Mouse (Mus musculus) hindbrain, embryonic 10.5 days (tissue): ENCODE measurements around the gene Slc27a3. TPM values are rescaled to one million over a fixed set of nuclear protein-coding genes. Genes with fewer than 3 reads are reported as not detected.
A peak's percentile ranks its signal among the peaks of the same experiment; 100 is the strongest.

Experiments
- DNase-seq: peaks from one replicate; pipeline ENCODE4 v3.0.0-alpha.2; 2017; ENCODE audit warnings: low spot score
- H3K27ac ChIP-seq: fragments of 300-500 bp; sonication (generic); 2 replicates; pipeline ENCODE4 v1.5.1; 2016; ENCODE audit warnings: mild to moderate bottlenecking, moderate library complexity
- H3K27me3 ChIP-seq: fragments of 300-500 bp; sonication (generic); 2 replicates; pipeline ENCODE4 v1.6.1; 2016; ENCODE audit warnings: mild to moderate bottlenecking; ENCODE audit not compliant: poor library complexity, insufficient read depth, severe bottlenecking
- H3K36me3 ChIP-seq: fragments of 300-500 bp; sonication (generic); 2 replicates; pipeline ENCODE4 v1.6.1; 2016; ENCODE audit warnings: mild to moderate bottlenecking, moderate library complexity
- H3K4me1 ChIP-seq: fragments of 300-500 bp; sonication (generic); replicated peaks from 2 replicates; pipeline ENCODE4 v1.6.1; 2016; ENCODE audit warnings: mild to moderate bottlenecking
- H3K4me3 ChIP-seq: fragments of 300-500 bp; sonication (generic); 2 replicates; pipeline ENCODE4 v1.5.1; 2016; ENCODE audit warnings: mild to moderate bottlenecking, moderate library complexity
- H3K9me3 ChIP-seq: fragments of 300-500 bp; sonication (generic); 2 replicates; pipeline ENCODE4 v1.6.1; 2016; ENCODE audit warnings: mild to moderate bottlenecking, moderate library complexity
- WGBS: fragments of 180-500 bp; shearing (Covaris S2); methylation state at CpG from one replicate; pipeline ENCODE4 v1.1.7; 2016; 5-methylcytosine and 5-hydroxymethylcytosine counted together
- polyA plus RNA-seq: library from polyadenylated mRNA; unstranded; fragments of >200 nt; fragmentation: Nextera tagmentation; extraction: Ambion mirVana; gene quantifications from 2 replicates; pipeline ENCODE4 v1.2.1, GENCODE M21; 2016

The Slc27a3 gene
- polyA plus RNA-seq, 1 experiment from 2014 or later: 29.1 TPM

GRCm38 (mm10) chr3:90413011-90413396, 23.3 kb upstream of the Slc27a3 start:
- Histone ChIP-seq H3K36me3 (peaks cover 100% of the 10 kb centered on the region), H3K27me3 (no peaks in the 10 kb centered on the region)
- WGBS: 78% methylated on average over 3 of the region's 3 CpGs

GRCm38 (mm10) chr3:90412312-90413010, 22.7 kb upstream of the Slc27a3 start:
- no peaks in the 10 kb centered on the region for H3K9me3 ChIP-seq
- no peak overlapping the region for H3K4me3 ChIP-seq
- DNase-seq: peak; percentile 62
- WGBS: 59% methylated on average over 5 of the region's 5 CpGs
- H3K4me1 ChIP-seq: no peaks in the 10 kb centered on the region
- no peak overlapping the region for H3K27ac ChIP-seq
- H3K27me3 ChIP-seq: no peaks in the 10 kb centered on the region
- H3K36me3 ChIP-seq: peaks cover 100% of the 10 kb centered on the region

More at GRCm38 (mm10) chr3:90413011-90413396, 23.3 kb upstream of the Slc27a3 start:
- Histone ChIP-seq H3K27ac (no peak overlapping the region), H3K9me3 (no peaks in the 10 kb centered on the region), H3K4me3 (no peak overlapping the region), H3K4me1 (no peaks in the 10 kb centered on the region)
- no peak for DNase-seq

DNA sequence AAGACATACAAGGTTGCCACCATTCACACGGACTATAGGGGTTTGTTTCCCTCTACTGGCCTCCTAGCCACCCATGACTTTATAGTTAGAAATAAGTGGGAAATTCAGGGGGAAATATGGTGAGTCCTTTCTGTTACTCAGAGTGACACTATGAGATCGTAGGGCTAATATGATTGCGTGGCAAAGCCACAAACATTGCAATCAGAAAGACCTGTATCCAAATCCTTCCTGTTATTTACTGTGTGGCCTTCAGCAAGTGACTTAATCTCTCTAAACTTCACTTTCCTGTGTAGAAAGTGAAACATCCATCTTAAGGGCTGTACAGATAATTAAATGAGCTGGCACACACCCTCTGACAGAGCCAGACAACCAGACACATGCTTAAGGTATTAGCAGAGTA, 19.0 kb upstream of the Slc27a3 start:
- Histone ChIP-seq H3K36me3 (peaks cover 100% of the 10 kb centered on the region), H3K4me3 (no peak overlapping the region), H3K4me1 (no peaks in the 10 kb centered on the region), H3K9me3 (no peaks in the 10 kb centered on the region), H3K27ac (no peak overlapping the region), H3K27me3 (no peaks in the 10 kb centered on the region)
- DNase-seq: no peak
- WGBS: 94% methylated on average over 3 of the region's 3 CpGs

DNA sequence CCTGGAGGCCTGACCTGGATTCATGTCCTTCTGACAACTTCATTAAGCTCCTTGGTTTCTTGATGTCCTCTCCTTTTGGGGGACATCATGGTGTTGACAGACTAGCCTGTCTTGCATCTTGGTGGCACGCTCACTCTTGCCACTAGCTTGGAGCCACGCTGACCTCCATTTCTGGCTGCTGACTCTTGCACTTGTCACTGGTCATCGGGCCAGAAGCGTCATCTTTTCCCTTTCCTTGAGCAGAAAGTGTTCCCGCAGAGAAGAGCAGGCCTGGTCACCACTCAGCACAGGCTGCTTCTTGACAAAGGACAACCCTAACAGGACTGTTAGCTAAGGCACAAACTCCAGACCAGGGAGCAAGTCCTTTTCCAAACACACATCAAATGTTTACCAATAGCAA, 16.7 kb upstream of the Slc27a3 start:
- Histone ChIP-seq H3K27me3 (no peaks in the 10 kb centered on the region), H3K27ac (no peak overlapping the region), H3K36me3 (peaks cover 100% of the 10 kb centered on the region), H3K9me3 (no peaks in the 10 kb centered on the region), H3K4me3 (no peak overlapping the region), H3K4me1 (no peaks in the 10 kb centered on the region)
- WGBS: 96% methylated on average over 5 of the region's 5 CpGs
- no peak for DNase-seq

- peaks cover 100% of the 10 kb centered on the region for H3K36me3 ChIP-seq
- no peak for DNase-seq
- 80% methylated on average over 4 of the region's 4 CpGs for WGBS
These were observed 14.9 kb upstream of the Slc27a3 start for GRCm38 (mm10) chr3:90404609-90405008.

DNA sequence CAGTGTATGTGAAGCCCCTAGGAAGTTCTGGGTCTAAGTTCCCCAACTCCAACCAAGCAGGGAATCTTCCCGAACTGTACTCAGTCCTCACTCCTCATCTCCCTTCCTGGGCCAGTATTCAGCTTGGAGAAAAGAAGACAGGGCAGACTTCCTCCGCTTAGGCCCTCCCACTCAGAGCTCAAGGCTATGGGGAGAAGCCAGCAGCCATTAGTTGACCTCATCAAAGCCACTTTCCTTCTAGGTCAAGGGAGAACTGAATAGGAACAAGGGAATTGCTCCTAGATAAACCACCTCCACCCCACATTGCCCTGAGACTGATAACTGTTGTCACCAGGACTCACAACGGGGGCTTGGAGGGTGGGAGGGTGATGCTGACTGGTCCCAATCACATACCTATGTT, 14.4 kb upstream of the Slc27a3 start:
- no peak overlapping the region for H3K27ac ChIP-seq
- no peaks in the 10 kb centered on the region for H3K27me3 ChIP-seq
- H3K36me3 ChIP-seq: peaks cover 100% of the 10 kb centered on the region
- 94% methylated on average over 3 of the region's 3 CpGs for WGBS
- no peaks in the 10 kb centered on the region for H3K9me3 ChIP-seq
- DNase-seq: no peak
- no peaks in the 10 kb centered on the region for H3K4me1 ChIP-seq
- H3K4me3 ChIP-seq: no peak overlapping the region

More at GRCm38 (mm10) chr3:90404609-90405008, 14.9 kb upstream of the Slc27a3 start:
- no peaks in the 10 kb centered on the region for H3K27me3 ChIP-seq
- no peak overlapping the region for H3K27ac ChIP-seq
- H3K4me3 ChIP-seq: no peak overlapping the region
- no peaks in the 10 kb centered on the region for H3K4me1 ChIP-seq
- H3K9me3 ChIP-seq: no peaks in the 10 kb centered on the region

GRCm38 (mm10) chr3:90400993-90401392, 11.3 kb upstream of the Slc27a3 start:
- H3K4me3 ChIP-seq: no peak overlapping the region
- peaks cover 98% of the 10 kb centered on the region for H3K36me3 ChIP-seq
- no peaks in the 10 kb centered on the region for H3K27me3 ChIP-seq
- no peaks in the 10 kb centered on the region for H3K9me3 ChIP-seq
- H3K4me1 ChIP-seq: no peaks in the 10 kb centered on the region
- WGBS: 82% methylated on average over 4 of the region's 4 CpGs
- no peak for DNase-seq
- no peak overlapping the region for H3K27ac ChIP-seq

DNA sequence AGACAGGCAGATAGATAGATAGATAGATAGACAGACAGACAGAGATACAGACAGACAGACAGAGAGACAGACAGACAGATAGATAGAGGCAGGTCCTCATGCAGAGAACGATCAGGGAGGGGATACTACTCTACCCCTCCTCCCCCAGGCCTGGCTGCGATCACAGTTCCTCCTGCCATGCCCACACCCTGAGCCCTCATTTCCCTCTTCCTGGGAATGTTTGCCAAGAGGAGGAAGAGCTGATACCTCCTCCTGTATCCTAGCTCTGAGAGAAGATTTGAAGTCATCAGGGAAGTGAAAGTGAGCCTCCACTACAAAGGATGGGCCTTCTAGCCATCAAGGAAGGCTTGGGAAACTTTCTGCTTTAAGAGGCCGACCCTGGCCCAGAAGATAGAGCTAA, 5.9 kb upstream of the Slc27a3 start:
- WGBS: 93% methylated on average over 3 of the region's 3 CpGs
- H3K27ac ChIP-seq: no peak overlapping the region
- peaks cover 98% of the 10 kb centered on the region for H3K36me3 ChIP-seq
- no peaks in the 10 kb centered on the region for H3K9me3 ChIP-seq
- H3K27me3 ChIP-seq: peaks cover 4% of the 10 kb centered on the region; the same call in 1 of the 2 replicates
- DNase-seq: no peak
- peaks cover 6% of the 10 kb centered on the region for H3K4me1 ChIP-seq
- H3K4me3 ChIP-seq: no peak overlapping the region

- H3K9me3 ChIP-seq: no peaks in the 10 kb centered on the region
- H3K36me3 ChIP-seq: peaks cover 76% of the 10 kb centered on the region
- H3K27me3 ChIP-seq: peaks cover 8% of the 10 kb centered on the region
- no peak overlapping the region for H3K4me3 ChIP-seq
- DNase-seq: no peak
- no peak overlapping the region for H3K27ac ChIP-seq
- peaks cover 35% of the 10 kb centered on the region for H3K4me1 ChIP-seq
- 94% methylated on average over 3 of the region's 3 CpGs for WGBS
These were observed 2.9 kb upstream of the Slc27a3 start for GRCm38 (mm10) chr3:90392661-90393060.

DNA sequence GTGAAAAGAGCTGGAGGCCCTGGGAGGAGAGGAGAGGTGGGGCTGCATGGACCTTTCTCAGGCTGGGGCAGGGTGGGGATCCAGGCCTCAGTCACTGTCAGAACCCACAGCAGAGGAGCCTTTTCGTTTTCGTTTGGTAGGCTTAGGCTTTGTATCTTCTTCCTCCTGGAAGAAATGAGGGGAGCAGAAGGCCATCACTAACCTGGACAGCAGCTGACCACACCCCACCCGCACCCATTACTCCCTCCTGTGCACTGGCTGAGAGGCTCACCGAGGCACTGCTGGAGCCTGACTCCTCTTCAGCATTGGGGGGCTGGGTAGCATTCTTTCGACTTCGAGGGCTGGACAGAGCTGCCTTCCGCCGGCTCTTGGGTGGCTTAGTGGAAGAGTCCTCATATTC, 2.2 kb upstream of the Slc27a3 start:
- 95% methylated on average over 8 of the region's 8 CpGs for whole genome bisulfite sequencing
- Histone ChIP-seq H3K27me3 (peaks cover 8% of the 10 kb centered on the region), H3K36me3 (peaks cover 76% of the 10 kb centered on the region), H3K4me1 (peaks cover 42% of the 10 kb centered on the region), H3K9me3 (no peaks in the 10 kb centered on the region), H3K27ac (no peak overlapping the region), H3K4me3 (no peak overlapping the region)
- DNase-seq: no peak

DNA sequence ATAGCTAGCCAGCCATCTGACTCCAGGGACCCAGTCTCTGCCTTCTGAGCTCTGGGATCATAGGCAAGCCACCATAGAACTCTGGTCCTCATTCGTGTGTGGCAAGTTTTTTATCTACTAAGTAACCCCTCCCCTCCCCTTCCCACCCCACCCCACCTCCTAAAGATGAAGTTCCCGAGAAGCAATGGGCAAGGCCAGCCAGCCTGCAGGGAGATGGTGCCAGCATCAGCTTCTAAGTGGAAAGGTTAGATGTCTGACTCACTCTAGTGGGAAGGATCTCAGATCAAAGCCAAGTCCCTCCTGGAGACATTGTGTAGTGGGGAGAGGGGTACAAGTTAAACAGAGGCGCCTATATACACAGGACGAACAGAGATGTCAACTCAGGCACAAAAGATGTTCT, 1.3 kb upstream of the Slc27a3 start:
- no peak for DNase-seq
- H3K4me3 ChIP-seq: no peak overlapping the region
- peaks cover 47% of the 10 kb centered on the region for H3K4me1 ChIP-seq
- no peak overlapping the region for H3K27ac ChIP-seq
- peaks cover 76% of the 10 kb centered on the region for H3K36me3 ChIP-seq
- peaks cover 8% of the 10 kb centered on the region for H3K27me3 ChIP-seq
- 77% methylated on average over 4 of the region's 4 CpGs for WGBS
- no peaks in the 10 kb centered on the region for H3K9me3 ChIP-seq

DNA sequence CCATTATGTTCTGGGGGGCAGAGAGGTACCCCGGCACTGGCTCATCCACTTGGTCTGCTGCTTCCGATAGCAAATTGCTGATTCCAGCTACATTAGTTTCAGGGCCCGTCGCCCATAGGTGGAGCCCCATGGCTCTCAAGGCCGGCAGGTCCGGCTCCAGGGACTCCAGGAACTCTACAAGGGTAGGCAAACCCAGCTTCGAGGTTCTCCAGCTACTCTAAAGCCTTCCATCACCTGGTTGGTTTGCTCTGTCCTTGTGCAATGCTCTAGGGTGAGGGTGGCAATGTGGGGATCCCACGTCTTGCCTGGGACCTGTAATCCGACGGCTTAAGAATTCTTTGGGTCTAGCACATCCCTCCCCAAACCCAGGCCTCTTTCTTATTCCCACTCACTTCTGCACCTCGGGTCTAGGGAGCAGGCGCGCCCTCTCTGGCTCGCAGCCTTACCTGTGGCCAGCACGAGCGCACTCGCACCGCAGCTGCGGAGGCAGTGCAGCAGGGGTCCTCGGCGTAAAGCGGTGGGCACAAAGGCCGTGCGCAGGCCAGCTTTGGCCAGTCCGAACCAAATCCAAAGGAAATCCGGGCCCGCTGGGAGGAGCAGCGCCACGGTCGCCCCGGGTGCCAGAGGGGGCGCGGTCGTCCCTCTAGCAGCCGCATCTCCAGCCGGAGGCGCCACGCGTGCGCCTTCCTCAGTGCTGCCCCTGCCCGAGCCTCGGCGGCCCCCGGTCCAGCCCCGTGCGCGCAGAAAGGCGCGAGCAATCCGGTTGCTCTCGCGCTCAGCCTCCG, 820 bp downstream of the Slc27a3 start:
- peaks cover 60% of the 10 kb centered on the region for H3K4me1 ChIP-seq
- peaks cover 8% of the 10 kb centered on the region for H3K27me3 ChIP-seq
- no peaks in the 10 kb centered on the region for H3K9me3 ChIP-seq
- peak overlapping the region; percentile 76 for H3K4me3 ChIP-seq
- DNase-seq: peak; percentile 78
- peak overlapping the region; percentile 94 for H3K27ac ChIP-seq
- peaks cover 73% of the 10 kb centered on the region for H3K36me3 ChIP-seq
- WGBS: 3% methylated on average over 53 of the region's 53 CpGs

DNA sequence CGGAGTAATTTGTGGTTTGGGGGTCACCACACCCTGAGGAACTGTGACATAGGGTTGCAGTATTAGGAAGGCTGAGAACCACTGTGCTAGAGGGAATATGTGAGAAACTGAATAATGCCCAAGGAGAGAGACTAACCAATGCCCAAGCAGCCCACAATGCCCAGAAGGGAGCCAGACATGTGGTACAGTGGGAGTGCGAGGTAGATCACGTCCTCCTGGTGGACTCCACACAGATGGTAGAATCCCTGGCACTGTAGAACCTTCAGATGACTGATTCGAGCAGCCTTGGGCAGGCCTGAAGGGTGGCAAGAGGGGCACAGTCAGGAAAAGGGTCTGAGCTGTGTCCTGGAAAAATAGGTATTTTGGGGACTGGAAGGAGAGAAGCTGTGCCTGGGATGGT, 1.5 kb downstream of the Slc27a3 start:
- H3K9me3 ChIP-seq: no peaks in the 10 kb centered on the region
- peaks cover 69% of the 10 kb centered on the region for H3K36me3 ChIP-seq
- 84% methylated on average over 4 of the region's 4 CpGs for WGBS
- DNase-seq: no peak
- H3K4me1 ChIP-seq: peaks cover 60% of the 10 kb centered on the region
- peak overlapping the region; percentile 76 for H3K4me3 ChIP-seq
- H3K27ac ChIP-seq: peak overlapping the region; percentile 94; the same call in 1 of the 2 replicates
- peaks cover 8% of the 10 kb centered on the region for H3K27me3 ChIP-seq
